Mouse (Mus musculus) heart, embryonic 10.5 days (tissue): Measurements from ENCODE around the gene Ctla2a. TPM values are rescaled to one million over a fixed set of nuclear protein-coding genes. Genes with fewer than 3 reads are reported as not detected.

ENCODE experiments used
- polyA plus RNA-seq: library from polyadenylated mRNA; unstranded; fragments of >200 nt; fragmentation: Nextera tagmentation; extraction: Ambion mirVana; gene quantifications from 2 replicates; pipeline ENCODE4 v1.2.1, GENCODE M21; 2016

Ctla2a gene
- polyA plus RNA-seq, 1 experiment from 2014 or later, result 32.2 TPM

Other genes with a start within 250 kb of the Ctla2a start
- gene BC051665, start 150.3 kb downstream of the Ctla2a start, polyA plus RNA-seq, result not detected in 2 replicates
- not detected in 2 replicates for gene Ctsll3, start 133.8 kb downstream of the Ctla2a start, polyA plus RNA-seq
- 0.38 TPM in 1 of 2 replicates, not detected in the other for gene 4930486L24Rik, start 72.2 kb downstream of the Ctla2a start, polyA plus RNA-seq
- 0.69 TPM in 1 of 2 replicates, not detected in the other for gene Gm49392, start 39.7 kb downstream of the Ctla2a start, polyA plus RNA-seq
- gene Ctla2b, start 39.2 kb downstream of the Ctla2a start, polyA plus RNA-seq, result 3.6 and 5.7 TPM in 2 replicates
- not detected in 2 replicates for gene Tpbpb, start 31.7 kb downstream of the Ctla2a start, polyA plus RNA-seq
- gene Gm49393, start 1.0 kb downstream of the Ctla2a start, polyA plus RNA-seq, result not detected in 2 replicates
- gene Gm49391, start 54 bp downstream of the Ctla2a start, polyA plus RNA-seq, result 0.98 and 1.4 TPM in 2 replicates
- gene Tpbpa, start 5.4 kb upstream of the Ctla2a start, polyA plus RNA-seq, result not detected in 2 replicates
- gene Ctsj, start 69.3 kb upstream of the Ctla2a start, polyA plus RNA-seq, result 0.25 TPM in 1 of 2 replicates, not detected in the other
- not detected in 2 replicates for gene Ctsq, start 104.0 kb upstream of the Ctla2a start, polyA plus RNA-seq
- gene Ctsr, start 227.6 kb upstream of the Ctla2a start, polyA plus RNA-seq, result not detected in 2 replicates